Mouse (Mus musculus) lung, adult 18-20 months (tissue): ENCODE data around the gene Zbed3.

Source experiments
- DNase-seq, 2 experiments: peaks; one replicate each; pipeline ENCODE4 v3.0.0; 2022; ENCODE audit warnings: mixed read lengths in 2 of 2

Gene Zbed3

DNA sequence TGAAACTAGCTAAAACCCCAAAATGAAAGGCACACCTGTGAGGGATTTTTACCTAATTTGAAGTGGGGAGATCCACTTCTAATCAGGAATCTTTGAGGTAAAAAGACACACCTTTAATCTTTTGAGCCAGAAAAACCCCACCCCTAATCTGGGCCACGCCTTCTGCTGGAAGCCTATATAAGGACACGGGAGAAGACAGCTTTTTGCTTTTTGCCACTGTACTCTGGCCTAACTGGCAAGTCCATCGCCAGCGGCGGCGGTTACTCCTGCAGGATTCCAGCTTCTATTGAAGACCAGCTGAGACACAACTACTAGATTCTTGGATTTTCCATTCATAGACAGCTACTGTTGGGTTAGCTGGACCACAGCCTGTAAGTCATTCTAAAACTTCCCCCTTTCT, at the start of gene Zbed3:
Zbed3 (plus strand) TSS at position 213 of the 400 bp plus-strand sequence.
- no peak for DNase-seq

DNA sequence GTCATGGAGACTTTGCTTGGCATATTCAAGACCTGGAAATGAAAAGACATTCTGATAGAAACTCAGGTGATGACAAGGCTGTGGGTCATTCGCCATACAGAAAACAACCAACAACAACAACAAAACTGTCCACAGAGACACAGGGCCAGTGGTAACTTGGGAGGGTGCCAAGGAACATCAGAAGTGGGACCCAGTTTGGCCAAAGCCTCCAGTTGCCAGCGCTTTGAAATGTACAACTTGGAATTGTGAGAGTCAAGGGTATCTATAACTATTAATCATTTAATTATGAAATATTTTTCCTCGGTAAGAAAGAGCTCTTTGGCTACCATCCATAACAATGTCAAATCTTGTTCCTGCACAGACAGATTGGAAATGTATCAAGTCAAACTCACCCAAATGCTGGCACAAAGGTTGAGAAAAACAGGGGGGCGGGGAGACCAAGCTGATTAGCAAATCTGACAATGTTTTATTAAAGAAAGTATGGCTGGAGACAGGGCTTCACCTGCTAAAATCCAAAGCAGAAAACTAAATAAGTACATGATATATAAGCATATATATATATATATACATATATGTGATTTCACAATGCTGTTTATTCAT, 44.9 kb upstream of the Zbed3 start:
- DNase-seq = no peak

DNA sequence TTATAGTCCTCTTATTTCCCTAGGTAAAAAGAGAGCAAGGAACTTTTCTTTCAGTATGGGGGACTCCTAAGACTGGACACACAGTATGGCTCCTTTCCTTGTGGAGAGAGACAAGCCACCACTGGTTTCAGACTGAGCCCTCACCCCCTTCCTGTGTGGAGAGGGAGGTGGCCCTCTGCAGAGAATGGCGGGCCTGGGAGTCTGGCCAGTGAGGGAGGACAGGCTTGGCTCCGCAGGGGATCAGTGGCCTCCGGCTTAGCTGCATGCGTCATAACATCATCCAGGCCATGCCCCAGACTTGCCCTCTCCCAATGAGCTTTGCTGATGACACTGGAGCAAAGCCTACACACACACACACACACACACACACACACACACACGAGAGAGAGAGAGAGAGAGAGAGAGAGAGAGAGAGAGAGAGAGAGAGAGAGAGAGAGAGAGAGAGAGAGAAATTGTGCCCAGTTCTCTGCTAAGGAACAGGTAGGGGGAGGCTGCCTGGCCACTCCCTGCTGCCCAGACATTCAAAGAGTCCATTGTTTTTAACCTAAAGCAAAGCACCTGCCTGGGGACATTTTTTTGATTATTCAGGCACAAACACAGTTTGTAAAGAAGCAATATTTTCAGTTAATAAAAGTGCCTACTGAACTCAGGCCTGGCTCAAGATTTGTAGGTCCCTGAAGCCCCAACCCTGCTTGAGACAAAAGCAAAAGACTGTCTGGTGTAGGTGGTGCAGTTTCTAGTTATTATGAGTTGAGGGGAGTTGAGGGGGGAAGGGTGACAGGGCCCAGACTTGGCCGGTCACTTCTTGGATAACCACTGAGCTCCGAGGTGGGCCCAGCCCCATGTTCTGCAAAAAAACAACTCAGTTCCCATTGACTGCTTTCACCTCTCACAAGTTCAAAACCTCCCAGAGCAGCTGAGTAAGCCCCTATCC, 41.4 kb upstream of the Zbed3 start:
- no peak for DNase-seq

DNA sequence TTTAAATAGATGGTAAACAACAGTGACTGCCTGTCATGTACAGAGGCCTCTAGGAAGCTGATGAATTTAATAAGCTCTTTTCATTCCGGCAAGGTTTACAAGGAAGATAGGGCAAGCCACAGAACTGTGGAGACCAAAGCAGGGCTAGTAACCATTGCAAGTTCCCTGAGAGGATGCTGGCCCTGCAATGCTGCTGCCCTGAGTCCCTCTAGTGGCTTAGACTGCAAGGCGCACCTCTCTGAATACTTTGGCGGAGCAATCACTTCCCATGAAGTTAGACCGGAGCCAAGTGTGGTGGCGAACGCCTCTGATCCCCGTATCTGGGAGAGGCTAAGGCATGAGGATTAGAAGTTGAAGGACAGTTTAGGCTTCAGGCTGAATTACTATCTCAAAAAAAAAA, 36.4 kb upstream of the Zbed3 start:
- DNase-seq = peak; percentile 61 to 69

DNA sequence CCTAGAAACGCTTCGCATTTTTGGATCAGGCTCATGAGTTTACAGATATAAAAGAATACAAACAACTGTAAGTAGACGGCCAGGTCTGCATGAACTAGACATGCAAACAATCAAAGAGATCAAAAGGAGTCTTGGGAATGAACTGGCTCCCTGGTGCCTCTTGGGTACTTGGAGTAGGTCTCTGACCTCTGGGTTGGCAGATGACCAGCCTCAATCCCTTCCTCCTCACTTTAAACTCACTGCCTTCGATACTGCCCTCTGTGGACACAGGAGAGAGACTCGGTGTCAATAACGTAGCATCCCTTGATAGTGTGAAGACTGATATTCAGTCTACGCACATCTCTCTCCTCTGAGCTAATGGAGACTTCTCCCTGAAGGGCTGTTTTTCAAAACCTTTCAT, 35.4 kb upstream of the Zbed3 start:
- no peak for DNase-seq

DNA sequence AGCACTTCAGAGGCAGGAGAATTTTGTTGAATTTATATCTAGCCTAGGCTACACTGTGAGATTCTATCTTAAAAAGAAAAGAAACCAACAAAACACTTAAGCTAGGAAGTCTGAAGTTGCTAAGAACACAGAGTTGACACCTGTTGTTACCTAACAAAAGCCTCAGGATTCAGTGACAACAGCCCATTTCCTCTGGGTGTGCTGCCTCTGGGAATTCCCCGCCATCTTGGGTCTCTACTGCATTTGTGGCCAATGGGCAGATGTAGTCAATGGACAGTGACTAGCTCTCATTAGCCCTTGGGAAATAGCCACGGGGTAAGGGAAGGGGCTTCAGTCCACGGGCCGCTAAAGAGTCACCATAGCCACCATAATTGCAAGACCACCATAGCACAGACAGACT, 31.4 kb upstream of the Zbed3 start:
- DNase-seq = no peak

DNA sequence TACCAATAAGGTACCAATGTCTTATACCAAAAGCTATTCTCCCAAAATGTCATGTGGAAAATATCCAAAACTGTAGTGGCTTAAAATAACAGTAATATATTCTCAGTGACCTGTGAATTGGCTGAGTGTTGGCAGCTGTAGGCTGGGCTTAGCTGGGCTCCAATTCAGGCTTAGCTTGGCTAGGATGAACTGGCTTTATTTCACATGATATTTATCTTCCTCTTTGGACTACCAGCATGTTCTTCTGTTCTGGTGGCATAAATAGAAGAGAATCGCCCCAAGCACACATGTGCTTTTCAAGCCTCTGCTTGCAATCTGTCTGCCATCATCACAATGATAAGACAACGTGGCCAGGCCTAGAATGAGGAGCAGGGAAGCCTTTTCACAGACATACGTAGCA, 23.5 kb upstream of the Zbed3 start:
- no peak for DNase-seq

DNA sequence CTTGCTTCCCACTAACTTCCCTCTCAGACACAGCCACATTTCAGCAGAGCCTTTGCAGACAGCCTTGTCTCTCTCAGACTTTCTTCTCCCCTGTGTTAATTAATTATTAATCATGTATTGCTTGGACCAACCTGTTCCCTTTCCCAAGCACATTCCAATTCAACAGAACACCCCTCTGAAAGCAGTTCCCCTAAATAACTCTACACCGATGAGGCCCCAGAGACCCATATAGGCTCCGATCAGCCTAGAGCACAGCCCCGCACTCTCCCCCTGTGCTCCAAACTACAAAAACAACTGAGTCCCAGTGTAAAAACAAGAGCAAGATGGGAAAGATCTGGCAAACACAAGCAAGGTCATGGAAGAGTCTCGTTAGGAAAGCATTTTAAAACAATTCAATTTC, 16.8 kb upstream of the Zbed3 start:
- no peak for DNase-seq

DNA sequence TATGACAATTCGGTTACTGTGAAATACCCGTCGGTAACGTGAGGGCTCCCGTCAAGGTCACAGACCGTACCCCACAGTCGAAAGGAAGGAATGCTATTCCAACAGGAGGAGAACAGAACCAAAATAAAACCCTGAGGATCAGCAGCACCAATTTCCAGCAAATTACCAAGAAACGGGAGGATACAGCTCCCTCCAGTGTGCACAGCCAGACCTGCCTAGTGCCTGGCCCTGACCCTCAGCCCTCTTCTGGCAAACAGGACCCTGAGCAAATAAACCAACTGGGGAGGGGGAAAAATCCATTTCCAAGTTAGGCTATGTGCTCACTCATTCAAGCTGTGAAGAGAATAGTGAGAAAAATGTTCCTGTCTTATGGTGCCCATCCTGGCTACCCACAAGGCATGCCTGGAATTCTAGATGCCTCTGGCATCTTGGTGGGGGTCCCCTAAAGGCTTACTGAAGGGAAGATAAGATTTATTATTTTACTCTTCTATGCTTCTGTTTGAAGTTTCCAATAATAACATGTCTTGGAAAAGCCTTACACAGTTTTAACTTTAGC, 16.2 kb upstream of the Zbed3 start:
- DNase-seq = no peak

DNA sequence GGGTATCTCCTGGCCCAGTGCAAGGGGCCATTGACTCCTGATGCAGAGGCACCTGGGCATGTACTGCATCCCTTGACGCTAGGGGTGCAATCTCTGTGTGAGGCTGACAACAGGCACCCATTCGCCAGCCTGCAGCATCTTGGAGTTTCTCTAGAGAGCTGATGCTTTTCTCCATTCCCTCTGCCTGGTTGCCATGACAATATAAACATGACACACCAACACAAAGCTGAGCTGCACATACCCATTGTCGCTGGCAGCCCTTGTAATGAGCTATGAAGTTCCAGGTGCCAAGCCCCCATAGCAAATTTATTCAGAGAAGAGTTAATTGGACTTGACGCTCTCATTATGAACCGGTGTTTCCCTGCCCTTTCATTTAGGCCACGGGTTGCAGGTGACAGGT, 11.4 kb upstream of the Zbed3 start:
- DNase-seq = no peak

DNA sequence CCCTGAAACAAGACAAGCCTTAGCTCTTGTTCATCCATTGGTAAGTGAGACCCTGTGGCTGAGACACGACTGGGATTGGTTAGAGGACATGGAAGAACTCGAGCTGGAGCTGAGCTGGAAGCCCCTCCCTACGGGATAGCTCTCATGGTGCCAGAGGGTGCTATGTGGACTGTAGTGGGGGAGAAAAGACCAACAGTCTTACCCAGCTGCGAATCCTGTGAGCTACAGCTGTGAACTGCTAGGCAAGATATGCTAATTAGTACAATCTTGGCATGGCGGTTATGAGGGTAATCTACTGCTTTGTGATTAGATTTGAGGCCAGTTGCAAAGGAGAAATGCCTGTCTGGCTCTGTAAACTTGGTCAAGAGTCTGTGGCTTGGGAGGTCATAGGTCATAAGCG, 4.3 kb upstream of the Zbed3 start:
- no peak for DNase-seq

DNA sequence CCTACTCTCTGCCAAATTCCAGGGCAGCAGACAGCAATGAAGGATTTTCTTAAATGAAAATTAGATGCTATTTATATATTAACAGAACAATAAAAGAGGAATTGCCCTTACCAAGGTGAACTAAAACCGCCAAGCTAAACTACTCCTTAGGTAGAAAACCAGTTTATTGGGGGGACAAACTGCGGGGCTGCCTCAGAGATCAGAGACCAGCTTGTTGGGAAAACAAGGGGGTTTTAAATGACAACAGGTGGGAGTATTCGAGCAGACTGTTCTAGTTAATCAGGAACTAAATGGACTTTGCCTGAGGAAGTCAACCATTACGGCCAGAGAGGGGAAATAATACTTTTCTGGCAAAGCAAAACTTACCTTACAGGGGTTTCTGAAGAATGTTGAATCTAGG, 3.0 kb upstream of the Zbed3 start:
- no peak for DNase-seq

DNA sequence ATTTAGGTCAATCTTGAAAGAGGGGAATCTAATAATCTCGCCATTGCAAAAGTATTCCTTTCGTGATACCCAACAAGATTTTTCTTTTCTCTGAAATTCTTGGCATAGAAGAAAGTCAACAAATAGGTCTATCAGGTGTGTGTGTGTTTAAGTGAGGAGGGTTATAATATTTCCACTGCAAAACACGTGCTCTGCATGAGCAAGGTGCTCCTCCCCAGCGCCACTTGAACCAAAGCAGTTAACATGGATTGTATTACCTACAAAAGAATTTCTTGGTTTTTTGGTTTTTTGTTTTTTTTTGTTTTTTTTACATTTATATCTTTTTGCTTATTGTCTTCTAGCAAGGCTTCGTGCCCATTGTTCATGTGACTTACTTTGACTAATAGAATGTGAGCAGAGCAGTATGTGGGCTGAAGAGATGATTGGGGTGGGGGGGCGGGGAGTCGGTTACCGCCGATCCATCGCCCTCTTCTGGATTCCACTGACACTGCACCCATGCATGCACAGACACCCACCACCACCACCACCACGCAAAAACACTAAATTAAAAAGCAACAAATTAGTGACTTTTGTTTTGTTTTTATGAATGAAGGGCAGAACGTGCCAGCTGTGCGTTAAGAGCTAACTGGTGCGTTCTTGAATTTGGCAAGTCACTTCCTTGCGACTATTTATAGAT, 676 bp downstream of the Zbed3 start:
- DNase-seq = peak; percentile 19 to 52

DNA sequence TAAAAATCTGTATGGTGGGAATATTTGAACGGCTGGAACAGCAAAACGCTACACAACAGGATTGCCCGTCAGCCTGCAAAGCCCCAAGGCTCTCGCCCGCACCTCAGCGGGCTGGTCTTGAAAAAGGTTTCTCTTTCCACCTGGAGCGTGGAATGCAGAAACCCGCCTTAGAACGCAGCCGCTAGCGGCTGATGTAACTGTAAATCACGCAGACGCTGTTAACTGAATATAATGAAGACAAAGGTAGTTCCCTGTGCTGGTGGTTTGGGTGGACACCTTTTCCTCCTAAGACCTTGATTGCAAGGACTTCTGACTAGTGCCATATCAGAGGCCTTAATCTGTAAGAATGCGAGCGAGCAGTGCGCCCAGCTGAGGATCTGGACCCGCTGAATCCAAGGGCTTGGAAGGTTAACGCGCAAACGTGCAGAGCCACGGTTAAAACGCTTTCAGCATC, 1.2 kb downstream of the Zbed3 start:
- peak in 1 of 2 experiments; percentile 18 for DNase-seq

DNA sequence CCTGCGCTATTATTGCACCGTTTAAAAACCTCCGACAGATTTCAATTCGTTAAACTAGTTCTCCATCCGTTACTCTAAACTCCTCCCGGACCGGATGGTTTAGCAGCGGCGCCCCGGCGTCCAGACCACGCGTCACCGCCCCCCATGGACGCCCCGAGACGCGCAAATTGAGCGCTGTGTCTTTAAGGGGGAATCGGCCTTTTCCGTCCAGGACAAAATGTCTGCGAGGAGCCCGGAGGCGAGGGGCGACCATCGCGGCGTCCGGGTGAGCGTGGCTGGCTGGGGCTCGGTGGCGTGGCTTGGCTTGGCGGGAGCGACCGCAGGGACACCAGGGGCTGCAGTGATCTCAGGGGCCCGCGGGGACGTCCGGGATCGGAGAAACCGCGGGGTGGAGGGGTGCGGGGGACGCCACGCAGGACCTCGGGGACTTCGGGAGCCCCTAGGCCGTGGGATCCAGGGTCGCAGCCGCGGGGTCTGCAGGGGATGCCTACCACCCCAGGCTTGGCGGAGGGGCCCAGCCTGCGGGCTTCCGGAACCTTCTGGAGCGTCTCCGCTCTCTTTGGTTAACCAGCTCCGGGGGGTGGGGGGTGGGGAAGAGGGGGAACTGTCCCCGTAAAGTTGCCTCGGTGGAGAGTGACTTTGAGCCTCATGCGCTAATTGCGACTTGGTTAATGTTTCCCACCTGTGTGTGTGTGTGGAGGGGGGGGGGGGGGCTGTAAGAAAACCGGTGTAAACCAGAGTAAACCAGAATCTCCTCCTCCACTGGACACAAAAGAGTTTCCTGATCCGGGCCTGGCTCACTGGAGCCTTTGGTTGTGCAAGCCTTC, 1.9 kb downstream of the Zbed3 start:
- peak; percentile 43 to 64 for DNase-seq

DNA sequence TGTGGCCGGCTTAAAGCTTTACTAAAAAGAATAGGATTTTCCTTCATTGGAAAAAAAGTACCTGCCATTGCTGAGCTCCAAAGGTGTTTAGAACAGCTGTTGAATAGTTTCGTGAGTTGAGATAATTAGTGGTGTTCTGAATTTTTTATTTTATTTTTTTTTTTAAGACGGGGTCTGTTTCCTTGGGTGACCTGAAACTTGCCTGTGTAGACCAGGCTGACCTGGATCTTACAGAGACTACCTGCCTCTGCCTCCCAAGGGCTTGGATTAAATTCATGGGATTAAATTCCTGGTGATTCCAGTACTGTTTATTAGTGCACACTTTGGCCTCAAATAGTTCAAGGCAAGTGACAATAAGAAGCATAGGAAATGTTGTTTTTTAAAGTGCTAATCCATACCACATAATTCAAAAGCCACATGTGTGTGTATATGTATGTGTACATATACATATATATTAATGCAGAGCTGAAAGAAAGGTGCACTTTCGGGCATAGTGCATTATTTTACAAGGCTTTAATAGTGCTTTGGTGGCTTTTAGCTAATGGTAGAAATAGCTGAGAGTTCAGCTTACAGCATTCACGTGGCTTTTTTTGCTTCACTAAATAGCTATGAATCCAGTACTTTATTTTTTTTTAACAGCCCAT, 2.6 kb downstream of the Zbed3 start:
- DNase-seq = no peak

DNA sequence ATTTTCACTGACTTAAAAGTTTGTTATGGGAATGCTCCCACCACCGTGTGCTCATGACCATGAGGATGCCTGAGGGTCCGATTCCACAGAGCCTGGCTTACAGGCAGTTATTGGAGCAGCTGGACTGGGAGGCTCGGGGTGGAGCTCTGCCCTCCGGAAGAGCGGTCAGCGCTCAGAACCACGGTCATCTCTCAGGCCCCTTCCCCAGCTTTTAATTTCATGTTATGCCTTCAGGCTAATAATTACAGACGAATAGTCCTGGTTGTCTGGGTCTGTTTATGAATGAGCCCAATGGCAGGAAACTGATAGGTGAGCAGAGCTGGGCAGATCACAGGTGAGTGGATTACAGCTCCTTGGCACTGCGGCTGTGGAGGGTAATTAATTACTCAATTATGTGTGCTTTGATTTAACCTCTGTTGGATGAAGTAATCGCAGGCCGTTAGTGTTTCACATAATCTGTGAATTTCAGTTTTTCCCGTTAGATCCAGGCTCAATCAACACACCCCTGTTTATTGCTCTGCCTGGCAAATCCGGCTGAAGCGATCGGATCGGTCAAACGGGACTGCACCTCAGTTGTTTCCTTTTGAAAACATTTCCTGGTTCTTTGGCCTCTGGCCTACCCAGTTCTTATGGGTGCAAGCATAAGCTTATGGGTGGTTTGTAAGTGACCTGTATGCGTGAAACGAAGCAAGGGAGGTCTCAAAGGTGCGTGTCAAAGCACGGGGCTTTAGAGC, 3.4 kb downstream of the Zbed3 start:
- no peak for DNase-seq

DNA sequence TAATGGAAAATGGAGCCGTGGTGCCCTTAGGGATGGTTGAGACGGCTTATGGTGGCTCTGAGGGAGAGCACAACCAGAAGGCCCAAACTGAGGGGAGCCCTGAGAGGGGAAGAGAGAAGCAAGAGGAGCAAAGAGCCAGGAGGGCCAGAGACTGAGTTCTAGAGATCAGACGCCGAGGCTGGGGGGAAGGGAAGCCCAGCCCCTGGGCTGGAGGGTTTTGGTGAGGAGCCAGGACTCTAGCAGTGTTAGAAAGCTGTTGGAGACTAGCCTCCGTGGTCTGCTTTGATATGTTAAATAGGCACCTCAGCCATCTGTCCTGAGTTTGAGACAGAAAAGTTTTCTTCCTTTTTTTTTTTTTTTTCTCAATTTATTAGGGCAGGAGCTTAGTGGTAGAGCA, 3.9 kb downstream of the Zbed3 start:
- peak; percentile 10 to 16 for DNase-seq

DNA sequence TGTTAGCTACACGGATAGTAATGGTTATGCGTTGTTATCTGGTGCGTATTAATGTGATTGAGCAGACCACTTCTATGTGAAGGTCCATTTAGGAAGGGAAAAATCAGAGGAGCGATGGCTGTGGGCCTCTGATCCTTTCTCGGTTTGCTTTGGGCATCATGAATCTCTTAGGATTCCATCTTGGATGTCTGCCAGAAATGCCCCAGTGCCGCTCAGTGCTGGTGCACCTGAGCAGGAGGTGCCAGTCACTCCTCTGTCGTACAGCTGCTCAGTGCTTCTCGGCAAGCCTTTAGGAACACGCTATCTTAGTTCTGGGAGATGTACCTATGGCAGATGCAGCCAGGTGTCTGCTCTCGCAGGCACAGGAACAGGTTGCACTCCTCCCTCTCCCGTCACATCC, 5.4 kb downstream of the Zbed3 start:
- DNase-seq = no peak

DNA sequence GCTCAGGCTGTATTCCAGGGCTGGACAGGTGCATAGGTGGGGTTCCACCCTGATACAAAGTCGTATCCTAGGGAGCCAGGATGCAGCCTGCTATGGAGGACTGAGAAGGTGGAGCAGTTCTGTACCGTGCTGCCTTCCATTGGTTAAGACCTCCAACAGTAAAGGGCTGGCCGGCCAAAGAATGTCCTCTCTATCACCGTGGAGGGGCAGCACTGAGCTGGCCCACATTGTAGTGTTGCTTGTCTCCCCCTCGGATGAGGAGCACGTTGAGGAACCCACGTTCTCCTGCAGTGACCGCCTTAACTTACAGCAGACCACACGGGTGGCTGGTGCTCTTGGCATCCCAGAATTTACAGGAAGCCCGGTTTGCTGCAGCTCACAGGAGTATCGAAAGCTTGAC, 7.1 kb downstream of the Zbed3 start:
- DNase-seq = no peak
